Mouse (Mus musculus): ENCODE results near the gene Scarb2.

DNA sequence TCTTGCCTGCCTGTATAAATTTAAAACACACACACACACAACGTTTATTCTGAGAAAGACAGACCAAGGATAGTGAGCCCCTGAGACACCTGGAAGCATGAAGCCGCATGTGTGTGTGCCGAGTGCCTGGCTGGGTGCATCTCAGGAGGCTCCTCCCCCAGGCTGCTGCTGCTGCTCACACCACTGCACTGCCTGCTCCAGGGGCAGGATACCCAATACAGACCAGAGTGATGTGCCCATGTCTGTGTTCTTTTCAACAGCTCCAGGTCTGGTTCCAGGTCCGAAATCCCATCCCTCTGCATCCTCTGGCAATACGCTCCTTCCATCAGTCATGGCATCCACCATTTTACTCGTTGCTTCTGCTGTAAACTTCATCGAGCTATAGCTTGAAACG lies 92.7 kb downstream of the Scarb2 start:
- TF ChIP-seq POLR2A (IDR thresholded peaks at IDR 0.05; ENCODE audit: insufficient read depth, low read depth, low read length): 0 out of 2 replicates have a peak, but pooled peaks have one; percentile 13
- no peak for TF ChIP-seq CTCF (IDR thresholded peaks at IDR 0.05)
